In genomic region chr11:78501529-78501928, GRCm38 (mm10) we compare ENCODE assay signal across 30 mouse cellular contexts. TPM values are rescaled to one million over a fixed set of nuclear protein-coding genes. Genes with fewer than 3 reads are reported as not detected.
DNase-seq lines count a peak whose midpoint lies in the region; ATAC-seq and TF ChIP-seq lines count a peak whose summit lies in the region.
"Had no signal": no experiment of that assay in that cellular context is flagged by ENCODE, and none has a peak within 500 bp of the region (broad histone marks: within the 10 kb centered on the region; RNA-seq: fewer than 3 reads in every experiment).

No protein-coding gene starts in this region.

- ATAC-seq in hindbrain, embryonic 13.5 days (ENCODE audit: low FRiP score): no peak
- no peak for ATAC-seq in hindbrain, embryonic 14.5 days (ENCODE audit: low FRiP score)
- ATAC-seq in liver, embryonic 15.5 days (ENCODE audit: insufficient read depth): no peak
- ATAC-seq in lung, postnatal 0 days: no peak
- ATAC-seq: intestine, embryonic 16.5 days had no signal

- no peak for TF ChIP-seq EP300 in lung, postnatal 0 days (IDR thresholded peaks at IDR 0.05)

- H3K4me3 ChIP-seq in hindbrain, embryonic 13.5 days: no peak overlapping the region
- no peak overlapping the region for H3K4me3 ChIP-seq in hindbrain, embryonic 14.5 days (replicated peaks; ENCODE audit: low read length)
- peak overlapping the region; percentile 22; the same call in 1 of the 2 replicates for H3K4me3 ChIP-seq in liver, embryonic 15.5 days (replicated peaks)
- H3K4me3 ChIP-seq in lung, postnatal 0 days (ENCODE audit: low read depth, low read length): no peak overlapping the region
- H3K4me3 ChIP-seq: embryonic facial prominence, embryonic 10.5 days; embryonic facial prominence, embryonic 15.5 days; forebrain, embryonic 12.5 days; heart, embryonic 10.5 days; heart, embryonic 15.5 days; limb, embryonic 10.5 days; limb, embryonic 15.5 days had no signal

- H3K27ac ChIP-seq in hindbrain, embryonic 13.5 days: no peak overlapping the region
- H3K27ac ChIP-seq in hindbrain, embryonic 14.5 days: no peak overlapping the region
- no peak overlapping the region for H3K27ac ChIP-seq in liver, embryonic 15.5 days (replicated peaks)
- H3K27ac ChIP-seq in lung, postnatal 0 days (ENCODE audit: low read length): no peak overlapping the region
- H3K27ac ChIP-seq: embryonic facial prominence, embryonic 10.5 days; embryonic facial prominence, embryonic 15.5 days; forebrain, embryonic 12.5 days; heart, embryonic 10.5 days; heart, embryonic 15.5 days; limb, embryonic 10.5 days; limb, embryonic 15.5 days; macrophage had no signal

- H3K9me3 ChIP-seq in hindbrain, embryonic 13.5 days: no peaks in the 10 kb centered on the region
- no peaks in the 10 kb centered on the region for H3K9me3 ChIP-seq in hindbrain, embryonic 14.5 days (ENCODE audit: control insufficient read depth, low read length)
- H3K9me3 ChIP-seq in liver, embryonic 15.5 days (replicated peaks): no peaks in the 10 kb centered on the region
- no peaks in the 10 kb centered on the region for H3K9me3 ChIP-seq in lung, postnatal 0 days (ENCODE audit: low read length)
- H3K9me3 ChIP-seq: embryonic facial prominence, embryonic 10.5 days; embryonic facial prominence, embryonic 15.5 days; forebrain, embryonic 12.5 days; heart, embryonic 10.5 days; heart, embryonic 15.5 days; limb, embryonic 10.5 days; limb, embryonic 15.5 days had no signal

- H3K9ac ChIP-seq in hindbrain, embryonic 13.5 days: no peak overlapping the region
- H3K9ac ChIP-seq in hindbrain, embryonic 14.5 days: no peak overlapping the region
- H3K9ac ChIP-seq in liver, embryonic 15.5 days: no peak overlapping the region
- no peak overlapping the region for H3K9ac ChIP-seq in lung, postnatal 0 days (replicated peaks; ENCODE audit: low read depth)
- H3K9ac ChIP-seq: embryonic facial prominence, embryonic 15.5 days; heart, embryonic 15.5 days; limb, embryonic 15.5 days had no signal

- no peak for TF ChIP-seq CTCF in lung, postnatal 0 days (IDR thresholded peaks at IDR 0.05)

- peaks cover 27% of the 10 kb centered on the region for H3K27me3 ChIP-seq in hindbrain, embryonic 13.5 days
- H3K27me3 ChIP-seq in hindbrain, embryonic 14.5 days (ENCODE audit: control insufficient read depth, insufficient read depth, low read length): peaks cover 7% of the 10 kb centered on the region; the same call in 1 of the 2 replicates
- H3K27me3 ChIP-seq in liver, embryonic 15.5 days: peaks cover 51% of the 10 kb centered on the region
- peaks cover 8% of the 10 kb centered on the region; the same call in 1 of the 2 replicates for H3K27me3 ChIP-seq in lung, postnatal 0 days (replicated peaks; ENCODE audit: insufficient read depth, low read length)

- H3K36me3 ChIP-seq in hindbrain, embryonic 13.5 days: peaks cover 16% of the 10 kb centered on the region
- peaks cover 9% of the 10 kb centered on the region for H3K36me3 ChIP-seq in hindbrain, embryonic 14.5 days (replicated peaks; ENCODE audit: control insufficient read depth, insufficient read depth)
- peaks cover 9% of the 10 kb centered on the region for H3K36me3 ChIP-seq in liver, embryonic 15.5 days (replicated peaks)
- 0 out of 2 replicates have a peak, but pooled peaks cover 7% of the 10 kb centered on the region for H3K36me3 ChIP-seq in lung, postnatal 0 days (ENCODE audit: insufficient read depth, low read length)

- peaks cover 11% of the 10 kb centered on the region for H3K4me1 ChIP-seq in hindbrain, embryonic 13.5 days (replicated peaks)
- H3K4me1 ChIP-seq in hindbrain, embryonic 14.5 days (replicated peaks; ENCODE audit: control insufficient read depth, insufficient read depth, low read length): peaks cover 8% of the 10 kb centered on the region
- H3K4me1 ChIP-seq in liver, embryonic 15.5 days (replicated peaks): peaks cover 22% of the 10 kb centered on the region
- 0 out of 2 replicates have a peak, but pooled peaks cover 5% of the 10 kb centered on the region for H3K4me1 ChIP-seq in lung, postnatal 0 days (ENCODE audit: insufficient read depth, low read depth, low read length)

- DNase-seq in hindbrain, embryonic 14.5 days (ENCODE audit: low spot score): no peak
- peak; percentile 52 for DNase-seq in MEL-GATA-1-ER (ENCODE audit: extremely low read depth, low read depth)
- DNase-seq in ZHBTc4 (ENCODE audit: low read depth, low spot score): peak; percentile 54
- no peak for DNase-seq in embryo, embryonic 11 days
- DNase-seq in lung, postnatal 0 days (ENCODE audit: low spot score): no peak
- DNase-seq: adrenal gland, postnatal 25 days; B cell, adult 2 months; cerebellum, adult 8-10 months; gastrocnemius, postnatal 25 days; kidney, adult 9 months; kidney, postnatal 10 days; layer of hippocampus, postnatal 36 days; midbrain, embryonic 14.5 days; thymus, adult 2 months; thymus, postnatal 4 days had no signal

- 86% methylated on average over 20 of the region's 20 CpGs for WGBS in hindbrain, embryonic 13.5 days
- WGBS in hindbrain, embryonic 14.5 days: 83% methylated on average over 20 of the region's 20 CpGs
- 66% methylated on average over 20 of the region's 20 CpGs for whole genome bisulfite sequencing in liver, embryonic 15.5 days (ENCODE audit: insufficient replicate concordance)
- 66% methylated on average over 20 of the region's 20 CpGs for WGBS in lung, postnatal 0 days

- 0 out of 2 replicates have a peak overlapping the region, but pooled peaks have one; percentile 13 for H3K4me2 ChIP-seq in hindbrain, embryonic 13.5 days
- no peak overlapping the region for H3K4me2 ChIP-seq in hindbrain, embryonic 14.5 days (replicated peaks)
- H3K4me2 ChIP-seq in liver, embryonic 15.5 days: peak overlapping the region; percentile 46
- H3K4me2 ChIP-seq in lung, postnatal 0 days (replicated peaks; ENCODE audit: low read depth, low read length): no peak overlapping the region
- H3K4me2 ChIP-seq: embryonic facial prominence, embryonic 15.5 days; forebrain, embryonic 12.5 days; heart, embryonic 15.5 days; limb, embryonic 15.5 days had no signal

RNA-seq across cellular contexts. Expression of gene Sebox, which starts 1.7 kb away (rescaled TPM):
- polyA plus RNA-seq in hindbrain, embryonic 13.5 days (2015; fragmentation: Nextera tagmentation; extraction: Ambion mirVana): 0.13 and 0.19 TPM in 2 replicates
- 0.21 TPM in 1 of 2 replicates, not detected in the other for polyA plus RNA-seq in hindbrain, embryonic 14.5 days (2014; fragmentation: Nextera tagmentation; extraction: Ambion mirVana)
- 0.25 and 0.29 TPM in 2 replicates for polyA plus RNA-seq in liver, embryonic 15.5 days (2015; fragmentation: Nextera tagmentation; extraction: Ambion mirVana)
- not detected in 2 replicates for polyA plus RNA-seq in lung, postnatal 0 days (2015; fragmentation: Nextera tagmentation; extraction: Ambion mirVana)
- polyA plus RNA-seq: embryonic facial prominence, embryonic 10.5 days; embryonic facial prominence, embryonic 15.5 days; forebrain, embryonic 12.5 days; heart, embryonic 10.5 days; heart, embryonic 15.5 days; hindbrain, embryonic 11.5 days; intestine, embryonic 16.5 days; large intestine, adult 2 months; limb, embryonic 10.5 days; lung, embryonic 16.5 days; macrophage; midbrain, embryonic 14.5 days; neural tube, embryonic 11.5 days had no signal

RNA-seq across cellular contexts. Expression of gene Vtn, which starts 2.6 kb away (rescaled TPM):
- polyA plus RNA-seq in hindbrain, embryonic 13.5 days (2015; fragmentation: Nextera tagmentation; extraction: Ambion mirVana): 171 and 184 TPM in 2 replicates
- 178 and 201 TPM in 2 replicates for polyA plus RNA-seq in hindbrain, embryonic 14.5 days (2014; fragmentation: Nextera tagmentation; extraction: Ambion mirVana)
- 675 and 834 TPM in 2 replicates for polyA plus RNA-seq in liver, embryonic 15.5 days (2015; fragmentation: Nextera tagmentation; extraction: Ambion mirVana)
- 10.1 and 11.3 TPM in 2 replicates for polyA plus RNA-seq in lung, postnatal 0 days (2015; fragmentation: Nextera tagmentation; extraction: Ambion mirVana)
- polyA plus RNA-seq: limb, embryonic 10.5 days; macrophage had no signal

RNA-seq across cellular contexts. Expression of gene Sarm1, which starts 4.0 kb away (rescaled TPM):
- 45.0 and 47.2 TPM in 2 replicates for polyA plus RNA-seq in hindbrain, embryonic 13.5 days (2015; fragmentation: Nextera tagmentation; extraction: Ambion mirVana)
- 52.0 and 55.1 TPM in 2 replicates for polyA plus RNA-seq in hindbrain, embryonic 14.5 days (2014; fragmentation: Nextera tagmentation; extraction: Ambion mirVana)
- 0.17 and 0.20 TPM in 2 replicates for polyA plus RNA-seq in liver, embryonic 15.5 days (2015; fragmentation: Nextera tagmentation; extraction: Ambion mirVana)
- 0.16 and 0.27 TPM in 2 replicates for polyA plus RNA-seq in lung, postnatal 0 days (2015; fragmentation: Nextera tagmentation; extraction: Ambion mirVana)

RNA-seq across cellular contexts. Expression of gene Tmem199, which starts 10.4 kb away (rescaled TPM):
- 93.6 and 101 TPM in 2 replicates for polyA plus RNA-seq in hindbrain, embryonic 13.5 days (2015; fragmentation: Nextera tagmentation; extraction: Ambion mirVana)
- 96.1 and 101 TPM in 2 replicates for polyA plus RNA-seq in hindbrain, embryonic 14.5 days (2014; fragmentation: Nextera tagmentation; extraction: Ambion mirVana)
- 20.0 and 20.4 TPM in 2 replicates for polyA plus RNA-seq in liver, embryonic 15.5 days (2015; fragmentation: Nextera tagmentation; extraction: Ambion mirVana)
- 32.3 and 32.4 TPM in 2 replicates for polyA plus RNA-seq in lung, postnatal 0 days (2015; fragmentation: Nextera tagmentation; extraction: Ambion mirVana)

RNA-seq across cellular contexts. Expression of gene Poldip2, which starts 10.5 kb away (rescaled TPM):
- 185 and 190 TPM in 2 replicates for polyA plus RNA-seq in hindbrain, embryonic 13.5 days (2015; fragmentation: Nextera tagmentation; extraction: Ambion mirVana)
- polyA plus RNA-seq in hindbrain, embryonic 14.5 days (2014; fragmentation: Nextera tagmentation; extraction: Ambion mirVana): 168 and 176 TPM in 2 replicates
- 61.4 and 66.3 TPM in 2 replicates for polyA plus RNA-seq in liver, embryonic 15.5 days (2015; fragmentation: Nextera tagmentation; extraction: Ambion mirVana)
- 105 and 111 TPM in 2 replicates for polyA plus RNA-seq in lung, postnatal 0 days (2015; fragmentation: Nextera tagmentation; extraction: Ambion mirVana)

Comparison
In these comparisons a context has a peak if more than half of its experiments do, and no peak if none do; other contexts are left out.
1. H3K4me2 ChIP-seq: peak in hindbrain, embryonic 13.5 days (single experiment) and liver, embryonic 15.5 days (single experiment); none in hindbrain, embryonic 14.5 days (single experiment) and lung, postnatal 0 days (single experiment).
2. DNase-seq: peak in MEL-GATA-1-ER (single experiment) and ZHBTc4 (single experiment); none in hindbrain, embryonic 14.5 days (single experiment), embryo, embryonic 11 days (single experiment) and lung, postnatal 0 days (single experiment).
3. RNA of gene Vtn, which starts 2.6 kb away (polyA plus RNA-seq): 675 to 834 TPM in liver, embryonic 15.5 days, 178 to 201 TPM in hindbrain, embryonic 14.5 days and 171 to 184 TPM in hindbrain, embryonic 13.5 days; 10.1 to 11.3 TPM in lung, postnatal 0 days; every median in the first group is over 10 times any median in the second.
4. RNA of gene Sarm1, which starts 4.0 kb away (polyA plus RNA-seq): 52.0 to 55.1 TPM in hindbrain, embryonic 14.5 days and 45.0 to 47.2 TPM in hindbrain, embryonic 13.5 days; 0.17 to 0.20 TPM in liver, embryonic 15.5 days and 0.16 to 0.27 TPM in lung, postnatal 0 days; every median in the first group is over 10 times any median in the second.